Mouse (Mus musculus) neural tube, embryonic 14.5 days (tissue): ENCODE data around the gene Prdm1. TPM values are rescaled to one million over a fixed set of nuclear protein-coding genes. Genes with fewer than 3 reads are reported as not detected.

Source experiments
- ATAC-seq: fragments of 200-750 bp; cut with Nextera tagmentation; 2 replicates; pipeline ENCODE4 v1.8.0; 2017; ENCODE audit warnings: low read depth, mild to moderate bottlenecking, moderate TSS enrichment, moderate library complexity
- H3K27ac ChIP-seq: fragments of 300-500 bp; sonication (generic); 2 replicates; pipeline ENCODE4 v1.5.1; 2014; ENCODE audit warnings: low read depth, mild to moderate bottlenecking, control low read depth, low read length, moderate library complexity, mixed read lengths
- H3K27me3 ChIP-seq: fragments of 300-500 bp; sonication (generic); 2 replicates; pipeline ENCODE4 v1.6.1; 2014; ENCODE audit warnings: low read length; ENCODE audit not compliant: control insufficient read depth, insufficient read depth
- H3K36me3 ChIP-seq: fragments of 300-500 bp; sonication (generic); 2 replicates; pipeline ENCODE4 v1.6.1; 2014; ENCODE audit warnings: low read length, mixed read lengths; ENCODE audit not compliant: control insufficient read depth, insufficient read depth
- H3K4me1 ChIP-seq: fragments of 300-500 bp; sonication (generic); 2 replicates; pipeline ENCODE4 v1.6.1; 2014; ENCODE audit warnings: low read length; ENCODE audit not compliant: control insufficient read depth, insufficient read depth
- H3K4me2 ChIP-seq: fragments of 300-500 bp; sonication (generic); 2 replicates; pipeline ENCODE4 v1.6.1; 2014; ENCODE audit warnings: mild to moderate bottlenecking, low read depth, low read length, control low read depth
- H3K4me3 ChIP-seq: fragments of 300-500 bp; sonication (generic); 2 replicates; pipeline ENCODE4 v1.5.1; 2014; ENCODE audit warnings: low read depth, low read length, control low read depth, mixed read lengths
- H3K9ac ChIP-seq: fragments of 300-500 bp; sonication (generic); replicated peaks from 2 replicates; pipeline ENCODE4 v1.6.1; 2014; ENCODE audit warnings: low read depth, mild to moderate bottlenecking, control low read depth, low read length, mixed read lengths
- H3K9me3 ChIP-seq: fragments of 300-500 bp; sonication (generic); 2 replicates; pipeline ENCODE4 v1.6.1; 2016; ENCODE audit warnings: low read length; ENCODE audit not compliant: control insufficient read depth
- WGBS: fragments of 180-500 bp; shearing (Covaris S2); extraction: QIAGEN DNeasy Blood & Tissue Kit; methylation state at CpG from one replicate; pipeline ENCODE4 v1.1.7; 2014; 5-methylcytosine and 5-hydroxymethylcytosine counted together
- polyA plus RNA-seq: library from polyadenylated mRNA; unstranded; fragments of >200 nt; fragmentation: Nextera tagmentation; extraction: Ambion mirVana; gene quantifications from 2 replicates; pipeline ENCODE4 v1.2.1, GENCODE M21; 2014

Gene Prdm1
- polyA plus RNA-seq, 1 experiment from 2014 or later: 0.64 TPM

GRCm38 (mm10) chr10:44400602-44401001, 127.7 kb downstream of the Prdm1 start:
- WGBS: 30% methylated on average over 13 of the region's 13 CpGs
- Histone ChIP-seq H3K4me2 (no peak overlapping the region), H3K9me3 (no peaks in the 10 kb centered on the region), H3K27me3 (no peaks in the 10 kb centered on the region), H3K4me1 (no peaks in the 10 kb centered on the region), H3K27ac (no peak overlapping the region), H3K4me3 (no peak overlapping the region), H3K9ac (no peak overlapping the region), H3K36me3 (no peaks in the 10 kb centered on the region)
- no peak for ATAC-seq

DNA sequence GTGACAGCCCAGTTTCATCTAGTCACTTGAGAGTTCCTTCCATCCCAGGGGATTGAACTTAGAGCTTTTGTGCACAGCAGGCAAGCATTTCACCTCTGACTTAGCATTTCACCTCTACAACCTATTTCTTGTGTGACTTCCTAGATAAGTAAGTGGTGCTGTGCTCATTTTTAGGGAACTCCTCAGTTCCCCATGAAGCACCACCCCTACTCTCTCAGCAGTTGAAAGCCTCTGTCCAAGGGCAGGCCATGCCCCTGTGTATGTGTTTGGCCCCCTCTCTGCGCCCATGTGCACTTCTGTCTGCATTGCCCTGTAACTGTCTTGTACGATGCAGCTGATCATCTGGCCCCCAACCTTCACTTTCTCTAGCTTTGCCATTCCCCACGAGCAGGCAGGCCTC, 128.2 kb downstream of the Prdm1 start:
- no peak for ATAC-seq
- no peaks in the 10 kb centered on the region for H3K9me3 ChIP-seq
- no peaks in the 10 kb centered on the region for H3K27me3 ChIP-seq
- H3K4me3 ChIP-seq: no peak overlapping the region
- H3K27ac ChIP-seq: no peak overlapping the region
- H3K36me3 ChIP-seq: no peaks in the 10 kb centered on the region
- H3K4me1 ChIP-seq: no peaks in the 10 kb centered on the region
- WGBS: 26% methylated on average over 3 of the region's 3 CpGs
- no peak overlapping the region for H3K9ac ChIP-seq
- H3K4me2 ChIP-seq: no peak overlapping the region

DNA sequence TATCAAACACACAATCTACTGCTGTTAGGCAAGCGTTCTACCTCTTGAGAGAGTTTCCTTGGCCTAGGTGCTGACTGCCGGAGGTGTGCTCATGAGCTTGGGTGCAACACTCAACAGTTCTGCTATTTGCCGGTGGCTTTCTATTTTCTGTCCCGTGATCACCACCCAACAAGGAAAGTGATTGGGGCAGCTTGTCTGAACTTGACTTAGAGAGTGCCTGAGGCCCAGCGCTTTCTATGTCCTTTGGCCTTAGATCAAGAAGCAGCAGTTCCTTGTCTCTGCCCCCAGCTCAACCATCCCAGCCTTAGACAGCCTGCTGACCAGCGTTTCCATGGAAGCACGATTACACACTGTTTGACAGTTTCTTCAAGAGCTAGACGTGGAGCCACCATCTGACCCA, 135.4 kb downstream of the Prdm1 start:
- no peak overlapping the region for H3K4me3 ChIP-seq
- WGBS: 87% methylated on average over 8 of the region's 8 CpGs
- no peak overlapping the region for H3K9ac ChIP-seq
- no peak overlapping the region for H3K27ac ChIP-seq
- no peaks in the 10 kb centered on the region for H3K4me1 ChIP-seq
- no peak overlapping the region for H3K4me2 ChIP-seq
- no peaks in the 10 kb centered on the region for H3K36me3 ChIP-seq
- no peaks in the 10 kb centered on the region for H3K27me3 ChIP-seq
- no peaks in the 10 kb centered on the region for H3K9me3 ChIP-seq
- no peak for ATAC-seq

GRCm38 (mm10) chr10:44391509-44392290, 136.6 kb downstream of the Prdm1 start:
- no peaks in the 10 kb centered on the region for H3K36me3 ChIP-seq
- 48% methylated on average over 12 of the region's 12 CpGs for WGBS
- no peak overlapping the region for H3K9ac ChIP-seq
- H3K9me3 ChIP-seq: no peaks in the 10 kb centered on the region
- H3K27ac ChIP-seq: no peak overlapping the region
- H3K4me1 ChIP-seq: no peaks in the 10 kb centered on the region
- no peak overlapping the region for H3K4me3 ChIP-seq
- no peak overlapping the region for H3K4me2 ChIP-seq
- no peak for ATAC-seq
- no peaks in the 10 kb centered on the region for H3K27me3 ChIP-seq

- no peaks in the 10 kb centered on the region for H3K36me3 ChIP-seq
- H3K4me3 ChIP-seq: no peak overlapping the region
- no peak for ATAC-seq
- H3K27me3 ChIP-seq: no peaks in the 10 kb centered on the region
- WGBS: 74% methylated on average over 5 of the region's 5 CpGs
- no peak overlapping the region for H3K27ac ChIP-seq
- H3K9ac ChIP-seq: no peak overlapping the region
- no peak overlapping the region for H3K4me2 ChIP-seq
- H3K4me1 ChIP-seq: no peaks in the 10 kb centered on the region
- no peaks in the 10 kb centered on the region for H3K9me3 ChIP-seq
Measured at GRCm38 (mm10) chr10:44390286-44390685, 138.0 kb downstream of the Prdm1 start.

GRCm38 (mm10) chr10:44388706-44389233, 139.5 kb downstream of the Prdm1 start:
- H3K4me2 ChIP-seq: no peak overlapping the region
- no peaks in the 10 kb centered on the region for H3K36me3 ChIP-seq
- H3K9ac ChIP-seq: no peak overlapping the region
- no peaks in the 10 kb centered on the region for H3K27me3 ChIP-seq
- no peak for ATAC-seq
- no peak overlapping the region for H3K4me3 ChIP-seq
- H3K9me3 ChIP-seq: no peaks in the 10 kb centered on the region
- no peaks in the 10 kb centered on the region for H3K4me1 ChIP-seq
- H3K27ac ChIP-seq: no peak overlapping the region
- 84% methylated on average over 11 of the region's 11 CpGs for WGBS
